Mouse (Mus musculus) right cerebral cortex, adult 18-20 months (tissue): ENCODE measurements around the gene Dll3.

Experiments used
- DNase-seq: peaks from one replicate; pipeline ENCODE4 v3.0.0; 2022; ENCODE audit warnings: mixed read lengths

Dll3 gene

GRCm38 (mm10) chr7:28306216-28306615 is 4.2 kb upstream of the Dll3 start:
- DNase-seq = no peak

DNA sequence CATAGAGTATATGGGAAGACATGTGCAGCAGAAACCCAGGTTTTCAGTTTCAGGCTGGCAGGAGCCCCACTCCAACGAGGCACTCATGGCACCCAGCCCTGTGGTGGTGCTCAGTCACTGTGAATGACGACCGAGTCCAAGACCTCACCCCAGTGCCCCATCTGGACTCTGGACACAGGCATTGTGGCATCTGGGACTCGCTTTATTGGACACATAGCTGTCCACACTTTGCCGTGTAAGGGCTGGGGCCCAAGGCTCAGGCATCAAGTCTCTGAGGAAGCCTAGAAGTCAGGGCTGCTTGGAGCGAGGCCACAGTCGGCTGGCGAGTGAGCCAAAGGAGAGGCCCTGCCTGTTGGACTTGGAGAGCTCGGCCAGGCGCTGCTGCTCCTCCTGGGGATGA is 3.6 kb upstream of the Dll3 start:
- DNase-seq = no peak

DNA sequence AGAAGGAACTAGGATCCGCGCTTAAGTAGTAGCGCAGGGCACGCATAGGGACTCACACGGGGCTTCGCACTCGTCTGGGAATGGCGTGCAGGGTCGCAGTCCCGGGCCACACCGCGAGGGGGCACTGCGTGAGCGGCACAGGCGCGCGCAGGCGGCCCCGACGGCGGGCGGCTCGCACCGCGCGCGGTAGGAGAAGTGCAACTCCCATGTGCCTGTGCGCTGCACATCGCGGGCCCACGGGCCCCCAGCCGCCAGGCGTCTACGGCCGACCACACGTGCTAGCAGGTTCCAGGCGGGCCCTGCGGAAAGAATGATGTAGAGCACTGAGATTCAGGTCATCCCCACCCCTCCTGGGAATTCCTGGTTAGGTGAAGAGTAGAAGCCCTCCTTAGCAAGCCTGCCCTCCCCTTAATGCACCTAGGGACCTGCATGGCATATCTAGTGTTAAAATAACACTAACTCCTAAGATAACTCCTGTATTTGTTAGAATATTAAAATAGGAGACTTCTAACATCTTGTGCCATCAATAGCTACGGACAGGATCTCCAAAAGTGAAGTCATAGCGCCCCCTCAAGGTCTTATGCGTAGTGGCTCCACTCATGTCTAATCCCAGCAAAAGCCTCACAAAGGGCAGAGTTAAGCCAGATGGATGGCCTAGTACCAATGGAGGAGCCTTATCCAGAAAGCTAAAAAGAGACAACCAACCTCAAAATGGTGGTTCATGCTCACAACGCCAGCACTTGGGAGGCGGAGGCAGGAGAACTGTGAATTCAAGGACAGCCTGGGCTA is 3.0 kb downstream of the Dll3 start:
- DNase-seq = peak; percentile 24

DNA sequence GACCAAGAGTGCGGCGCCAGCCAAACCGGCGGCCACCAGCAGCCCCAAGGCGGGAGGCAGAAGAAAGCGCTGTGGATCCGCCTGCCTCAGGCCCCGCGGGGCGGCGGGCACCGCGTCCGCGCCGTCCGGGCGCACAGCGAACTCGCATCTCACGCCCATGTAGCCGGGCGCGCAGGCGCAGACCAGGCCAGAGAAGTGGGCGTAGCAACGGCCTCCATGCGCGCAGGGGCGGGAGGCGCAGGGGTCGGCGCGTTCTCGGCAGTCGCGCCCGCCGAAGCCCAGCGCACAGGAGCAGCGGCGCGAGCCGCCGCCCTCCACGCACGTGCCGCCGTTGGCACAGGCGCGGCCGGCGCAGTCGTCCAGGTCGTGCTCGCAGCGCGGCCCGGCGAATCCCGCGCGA is 7.6 kb downstream of the Dll3 start:
- DNase-seq = peak; percentile 79

DNA sequence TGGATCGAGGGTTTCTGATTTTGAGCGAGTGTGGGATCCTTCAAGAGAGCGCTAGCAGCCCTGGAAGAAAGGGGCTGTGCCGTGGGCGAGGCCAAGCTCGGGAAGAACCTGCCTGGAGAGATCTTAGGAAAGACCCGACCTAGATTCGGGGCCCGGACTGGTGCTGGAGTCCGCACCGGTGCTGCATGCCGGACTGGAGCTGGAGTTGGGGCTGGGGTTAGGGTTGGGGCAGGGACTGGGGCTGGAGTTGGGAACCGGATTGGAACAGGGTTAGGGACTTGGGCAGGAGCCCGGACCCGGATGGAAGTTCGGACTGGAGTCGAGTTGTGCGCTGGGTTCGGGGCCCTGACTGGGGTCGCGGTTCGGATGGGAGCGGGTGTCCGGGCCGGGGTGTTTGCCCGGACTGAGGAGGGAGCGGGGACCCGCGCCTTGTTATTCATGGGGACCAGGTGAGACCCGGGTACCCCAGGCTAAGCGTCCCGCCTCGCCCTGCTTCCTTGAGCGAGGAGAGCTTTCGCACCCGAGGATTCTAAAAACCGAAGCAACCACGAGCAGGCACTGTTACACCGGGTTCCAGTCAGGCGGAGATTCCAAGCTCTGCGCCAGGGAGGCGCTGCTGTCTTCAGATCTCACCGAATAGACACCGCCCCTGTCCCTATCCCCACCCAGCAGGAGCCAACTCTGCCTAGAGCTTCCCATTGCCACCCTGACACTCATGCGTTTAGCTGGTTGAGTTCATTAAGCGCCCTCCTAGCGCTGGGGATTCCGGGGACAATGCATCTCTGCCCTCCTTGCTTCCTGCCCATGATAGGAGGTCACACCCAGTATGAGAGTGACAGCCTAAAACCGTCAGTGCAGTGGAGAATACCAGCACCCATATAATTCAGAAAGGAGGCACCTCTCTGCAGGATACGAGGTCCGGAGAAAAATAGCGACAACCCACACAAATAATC is 11.1 kb downstream of the Dll3 start, which contains the start of gene Selenov:
Gene Selenov, minus strand, starts transcription at position 549 of the 953 bp plus-strand sequence.
- peak; percentile 42 for DNase-seq

DNA sequence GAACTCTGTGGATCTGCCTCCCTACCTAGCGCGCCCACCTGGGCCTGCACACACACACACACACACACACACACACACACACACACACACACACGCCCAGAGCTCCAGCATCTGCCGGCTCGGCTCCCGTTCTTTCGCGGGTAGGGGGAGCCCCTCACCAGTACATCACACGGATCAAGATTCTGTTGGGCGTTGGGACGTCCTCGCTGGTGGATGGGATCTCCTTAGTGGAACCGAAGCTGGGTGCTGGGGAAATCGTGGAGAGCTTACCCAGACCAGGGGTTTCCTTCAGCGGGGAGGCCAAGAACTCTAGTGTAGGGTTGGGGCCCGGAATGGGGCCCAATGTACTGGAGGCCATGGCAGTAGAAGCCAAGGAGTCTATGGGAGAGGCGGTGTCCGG is 11.9 kb downstream of the Dll3 start:
- no peak for DNase-seq

DNA sequence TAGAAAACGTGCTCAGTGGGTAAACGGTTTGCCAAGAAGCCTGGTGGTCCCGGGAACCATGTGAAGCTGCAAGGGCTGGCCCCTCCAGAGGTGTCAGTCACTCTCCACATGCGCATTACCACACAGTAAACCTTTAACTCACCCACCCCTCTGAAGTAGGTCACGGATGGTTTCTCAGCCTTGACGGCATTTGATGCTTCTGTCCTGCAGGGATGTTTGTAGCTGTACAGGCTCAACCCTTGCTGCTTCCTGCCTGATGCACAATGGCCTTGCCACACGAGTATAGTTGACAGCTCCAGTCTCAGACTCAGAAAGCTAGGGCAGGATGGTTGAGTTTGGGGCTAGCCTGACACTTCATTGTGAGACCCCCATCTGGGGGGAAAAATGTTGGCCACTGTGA is 21.4 kb downstream of the Dll3 start:
- DNase-seq = no peak

DNA sequence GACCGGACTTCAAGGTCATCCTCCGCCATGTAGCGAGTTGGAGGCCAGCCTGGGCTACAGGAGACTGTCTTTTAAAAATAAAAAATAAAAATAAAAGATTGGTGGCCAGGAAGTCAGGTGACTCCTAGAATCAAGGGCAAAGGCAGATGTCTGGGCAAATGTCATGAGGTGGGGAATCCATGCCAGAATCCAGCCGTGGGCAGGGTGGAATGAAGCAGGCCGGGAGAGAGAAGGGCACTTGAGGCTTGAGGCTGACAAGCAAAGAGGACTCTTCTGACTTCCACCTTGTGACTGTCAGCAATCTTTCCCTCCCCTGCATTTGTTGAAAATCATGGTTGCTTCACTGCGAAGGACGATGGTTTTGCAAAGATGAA is 23.8 kb downstream of the Dll3 start:
- DNase-seq = no peak

DNA sequence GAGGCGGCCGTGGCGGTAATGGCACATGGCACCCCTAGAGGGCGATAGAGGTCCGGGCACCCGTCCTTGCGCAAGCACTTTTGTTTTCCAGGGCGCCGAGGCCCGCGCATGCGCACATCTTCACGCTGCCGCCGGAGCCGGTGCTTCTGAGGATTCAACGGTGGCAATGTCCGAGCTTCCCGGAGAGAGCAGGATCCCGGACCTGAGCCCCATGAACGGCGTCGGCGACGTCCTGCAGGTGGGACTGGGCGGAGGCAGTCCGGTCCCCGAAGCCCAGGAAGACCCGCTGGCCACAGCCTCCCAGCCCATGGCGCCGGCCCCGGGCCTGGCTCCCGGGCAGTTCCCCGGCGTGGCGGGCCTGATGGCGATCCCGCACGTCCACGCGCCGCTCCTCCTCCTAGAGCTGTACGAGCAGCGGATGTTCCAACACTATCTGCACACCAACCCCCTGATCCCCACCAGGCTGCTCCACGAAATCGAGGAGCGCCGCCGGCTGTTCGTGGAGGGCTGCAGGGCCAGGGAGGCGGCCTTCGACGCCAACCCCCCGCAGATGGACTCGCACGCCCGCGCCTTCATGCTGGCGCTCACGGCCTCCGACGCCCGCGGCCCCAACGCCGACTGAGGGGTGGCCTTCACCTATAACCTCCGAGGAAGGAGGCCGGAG is 24.3 kb downstream of the Dll3 start, which contains the start of gene Eid2b:
Gene Eid2b, plus strand, starts transcription at position 125 of the 664 bp plus-strand sequence.
- peak; percentile 96 for DNase-seq

DNA sequence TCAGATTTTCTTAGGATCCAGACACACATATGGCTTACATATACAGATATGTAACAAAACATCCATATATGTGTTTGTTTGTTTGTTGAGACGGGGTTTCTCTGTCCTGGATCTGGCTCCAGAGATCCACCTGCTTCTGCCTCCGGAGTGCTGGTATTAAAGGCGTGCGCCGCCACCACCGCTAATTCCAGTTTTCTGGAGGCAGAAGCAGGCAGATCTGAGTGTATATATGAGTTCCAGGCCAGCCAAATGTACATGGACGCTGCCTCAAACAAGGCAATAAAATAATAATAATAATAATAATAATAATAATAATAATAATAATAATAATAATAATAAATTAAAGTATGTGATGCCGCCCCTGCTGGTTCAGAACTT is 24.8 kb downstream of the Dll3 start:
- no peak for DNase-seq

GRCm38 (mm10) chr7:28271761-28272160 is 30.3 kb downstream of the Dll3 start:
- no peak for DNase-seq

GRCm38 (mm10) chr7:28269355-28269754 is 32.7 kb downstream of the Dll3 start:
- DNase-seq = no peak

DNA sequence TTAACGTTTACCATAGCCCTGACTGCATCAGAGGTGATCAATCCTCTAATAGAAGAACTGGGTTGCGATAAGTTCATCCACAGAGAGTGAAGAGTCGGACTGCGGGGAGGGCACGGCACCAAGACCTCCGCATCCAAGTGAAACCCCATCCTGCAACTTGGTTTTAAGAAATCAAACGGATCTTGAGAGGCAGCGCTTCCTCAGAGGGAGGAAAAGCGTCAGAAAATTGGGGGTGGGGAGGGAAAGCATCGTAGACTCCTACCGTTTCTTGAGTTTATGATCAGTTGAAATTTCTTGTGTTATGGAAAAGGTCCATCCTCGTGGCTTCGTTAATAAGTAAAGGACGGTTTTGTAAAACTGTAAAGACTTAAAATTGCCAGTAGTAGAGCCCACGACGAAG is 33.5 kb downstream of the Dll3 start:
- no peak for DNase-seq

- DNase-seq = peak; percentile 64
Measured at GRCm38 (mm10) chr7:28268042-28268531, 34.0 kb downstream of the Dll3 start.

GRCm38 (mm10) chr7:28267129-28268041 is 34.7 kb downstream of the Dll3 start, which contains the start of gene Eid2:
Gene Eid2 (plus strand): TSS chr7:28267881.
- DNase-seq = peak; percentile 93

DNA sequence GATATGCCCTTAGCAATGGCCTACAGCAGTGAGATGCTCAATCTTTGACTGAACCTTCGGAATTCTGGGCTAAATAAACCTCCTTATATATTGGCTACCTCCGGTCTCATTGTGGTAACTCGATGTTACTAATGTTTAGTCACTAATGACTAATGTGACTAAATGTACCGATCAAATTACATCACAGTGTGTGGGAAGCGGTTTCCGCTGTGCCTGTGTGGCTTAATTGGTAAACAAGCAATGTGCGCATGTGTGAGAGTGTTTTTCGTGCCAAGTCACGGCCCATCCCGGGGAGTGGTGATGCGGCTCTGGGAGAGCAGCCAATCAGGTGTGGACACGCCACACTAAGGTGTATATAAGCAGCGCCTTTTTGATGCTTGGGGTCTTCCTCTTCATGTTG is 36.6 kb downstream of the Dll3 start:
- no peak for DNase-seq

DNA sequence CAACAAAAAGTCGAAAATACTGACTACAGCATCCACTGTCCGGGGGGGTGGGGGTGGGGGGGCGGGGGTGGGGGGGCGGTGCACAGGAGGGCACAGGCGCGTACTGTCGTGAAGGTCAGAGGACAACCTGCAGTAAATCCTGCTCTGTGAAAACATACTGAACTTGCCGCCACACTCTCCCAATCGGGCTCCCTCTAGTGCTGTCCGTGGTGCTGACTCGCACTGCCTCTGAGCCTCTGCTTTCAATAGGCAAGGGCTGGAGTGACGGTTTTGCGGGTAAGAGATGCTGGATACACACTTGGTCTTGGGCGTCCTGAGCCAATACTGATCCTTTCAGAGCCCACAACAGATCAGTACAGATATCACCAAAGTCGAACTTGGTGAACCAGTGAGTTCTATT is 38.3 kb downstream of the Dll3 start:
- no peak for DNase-seq

- no peak for DNase-seq
Measured at GRCm38 (mm10) chr7:28262861-28263260, 39.2 kb downstream of the Dll3 start.

DNA sequence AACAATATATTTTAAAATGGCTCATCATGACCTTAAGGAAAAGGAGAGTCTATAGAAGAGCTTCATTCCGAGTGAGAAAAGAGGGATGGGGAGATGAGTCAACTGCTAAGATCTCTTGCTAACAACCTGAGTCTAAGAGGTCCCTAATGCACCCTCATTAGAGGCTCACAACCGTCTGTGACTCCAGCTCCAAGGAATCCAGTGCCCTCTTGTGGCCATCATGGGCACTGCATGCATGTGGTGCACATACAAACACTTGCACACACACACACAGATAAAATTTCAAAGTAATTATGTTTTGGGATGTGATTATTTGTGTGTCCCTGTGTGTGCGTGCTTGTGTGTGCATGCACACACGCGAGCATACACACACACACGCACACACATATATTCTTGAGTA is 46.6 kb downstream of the Dll3 start:
- no peak for DNase-seq

DNA sequence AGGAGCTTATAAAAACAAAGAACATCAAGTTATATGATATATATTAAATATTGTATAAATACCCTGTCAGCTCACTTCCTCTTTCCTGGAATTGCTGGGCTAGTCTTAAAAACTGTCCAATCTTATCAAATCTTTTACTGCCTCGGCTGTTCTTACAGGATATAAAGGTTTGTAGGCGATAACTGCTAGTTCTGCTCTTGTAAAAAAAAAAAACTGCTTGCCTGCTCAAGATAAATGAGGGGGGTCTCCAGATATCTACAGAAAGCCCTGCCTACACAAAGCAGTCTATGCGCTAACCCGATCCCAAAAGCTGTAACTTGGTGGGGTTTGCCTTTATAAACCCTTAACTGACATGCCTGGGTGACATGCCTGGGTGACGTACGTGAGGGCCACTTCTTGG is 47.4 kb downstream of the Dll3 start:
- DNase-seq = no peak

DNA sequence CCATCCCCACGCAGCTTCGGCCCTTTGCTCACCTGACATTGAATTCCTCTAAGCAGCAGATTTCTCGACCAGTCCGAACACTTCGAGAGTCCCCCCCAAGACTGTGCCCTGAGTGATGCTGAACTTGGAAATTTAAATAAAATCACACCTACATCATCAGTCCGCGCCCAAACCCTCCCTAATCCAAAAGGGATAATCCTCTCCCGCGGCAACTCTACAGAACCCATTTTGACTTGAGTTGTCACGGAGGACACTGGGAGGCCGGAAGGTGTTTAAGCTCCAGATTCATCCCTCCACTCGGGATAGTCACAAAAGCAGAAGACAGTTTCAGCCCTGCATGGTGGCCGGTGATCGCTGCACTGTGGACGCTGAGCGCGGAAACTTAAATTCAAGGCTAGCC is 50.1 kb downstream of the Dll3 start:
- DNase-seq = no peak

GRCm38 (mm10) chr7:28248957-28249356 is 53.1 kb downstream of the Dll3 start:
- no peak for DNase-seq
